Mouse (Mus musculus): Measurements from ENCODE around the gene Rhox7b.

DNA sequence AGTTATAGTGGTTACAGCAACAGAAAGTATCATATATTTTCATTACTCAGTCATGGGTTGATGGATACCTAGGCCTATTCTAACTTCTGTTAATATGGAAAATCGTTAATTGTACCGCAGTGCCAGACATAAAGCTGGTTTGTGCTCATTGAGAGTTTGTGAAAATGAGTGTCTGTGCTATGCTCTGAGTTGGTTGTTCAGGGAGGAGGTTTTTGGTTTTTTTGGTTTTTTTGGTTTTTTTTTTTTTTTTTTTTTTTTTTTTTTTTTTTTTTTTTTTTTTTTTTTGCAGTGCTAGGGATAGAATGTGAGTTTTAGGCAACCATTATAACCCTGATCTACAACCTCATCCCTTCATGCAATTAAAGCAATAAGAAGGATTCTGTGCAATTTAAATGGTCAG is 25.4 kb downstream of the Rhox7b start:
- TF ChIP-seq CTCF (IDR thresholded peaks at IDR 0.05; ENCODE audit: insufficient read depth, low read length), result no peak
- no peak for TF ChIP-seq POLR2A (IDR thresholded peaks at IDR 0.05; ENCODE audit: borderline replicate concordance, extremely low read depth, low read depth, low read length)
